Mouse (Mus musculus) testis, adult 2 months (tissue): ENCODE results near the gene Rab3a. TPM values are rescaled to one million over a fixed set of nuclear protein-coding genes. Genes with fewer than 3 reads are reported as not detected.

Experiments
- H3K27ac ChIP-seq: fragments of 200-500 bp; 2 replicates; pipeline ENCODE4 v1.5.1; 2012; ENCODE audit warnings: low read depth, low read length; ENCODE audit not compliant: control insufficient read depth, insufficient read depth
- H3K27me3 ChIP-seq: fragments of 200-500 bp; 2 replicates; pipeline ENCODE4 v1.6.1; 2012; ENCODE audit warnings: mild to moderate bottlenecking, low read length, moderate library complexity; ENCODE audit not compliant: control insufficient read depth, insufficient read depth
- H3K36me3 ChIP-seq: fragments of 200-500 bp; 2 replicates; pipeline ENCODE4 v1.6.1; 2012; ENCODE audit warnings: mild to moderate bottlenecking, low read length; ENCODE audit not compliant: control insufficient read depth, insufficient read depth
- H3K4me1 ChIP-seq: fragments of 200-500 bp; 2 replicates; pipeline ENCODE4 v1.6.1; 2012; ENCODE audit warnings: low read length; ENCODE audit not compliant: control insufficient read depth, insufficient read depth
- H3K4me3 ChIP-seq: fragments of 200-500 bp; 2 replicates; pipeline ENCODE4 v1.5.1; 2012; ENCODE audit warnings: low read depth, mild to moderate bottlenecking, low read length, moderate library complexity, mixed read lengths; ENCODE audit not compliant: control insufficient read depth
- CTCF ChIP-seq: fragments of 200-500 bp; IDR thresholded peaks from 2 replicates; pipeline ENCODE4 v1.5.1; 2012; ENCODE audit warnings: low read depth, mild to moderate bottlenecking, inconsistent platforms, low read length, moderate library complexity; ENCODE audit not compliant: control insufficient read depth, insufficient read depth, insufficient replicate concordance
- POLR2A ChIP-seq: fragments of 200-500 bp; IDR thresholded peaks from 2 replicates; pipeline ENCODE4 v1.6.1; 2012; ENCODE audit warnings: low read depth, mild to moderate bottlenecking, inconsistent platforms, low read length, moderate library complexity; ENCODE audit not compliant: control insufficient read depth
- polyA plus RNA-seq: library from polyadenylated mRNA; depleted of rRNA; stranded (reverse); fragments of >200 nt; gene quantifications from 2 replicates; pipeline ENCODE4 v1.2.3, GENCODE M21; 2012

Gene Rab3a
- polyA plus RNA-seq, 1 experiment = 8.2 TPM

- H3K27me3 ChIP-seq = no peaks in the 10 kb centered on the region
- H3K27ac ChIP-seq = no peak overlapping the region
- H3K4me3 ChIP-seq = no peak overlapping the region
- H3K36me3 ChIP-seq = no peaks in the 10 kb centered on the region
- H3K4me1 ChIP-seq = peaks cover 7% of the 10 kb centered on the region
- TF ChIP-seq POLR2A (no peak), CTCF (no peak)
Observed at GRCm38 (mm10) chr8:70725792-70726447, 28.6 kb upstream of the Rab3a start.

- Histone ChIP-seq H3K27me3 (no peaks in the 10 kb centered on the region), H3K36me3 (no peaks in the 10 kb centered on the region), H3K4me1 (peaks cover 7% of the 10 kb centered on the region), H3K4me3 (no peak overlapping the region), H3K27ac (no peak overlapping the region)
- TF ChIP-seq POLR2A (no peak), CTCF (no peak)
Observed at GRCm38 (mm10) chr8:70726721-70727120, 27.8 kb upstream of the Rab3a start.

GRCm38 (mm10) chr8:70729808-70730475 lies 24.5 kb upstream of the Rab3a start:
- Histone ChIP-seq H3K4me1 (peaks cover 7% of the 10 kb centered on the region), H3K4me3 (no peak overlapping the region), H3K36me3 (no peaks in the 10 kb centered on the region), H3K27ac (no peak overlapping the region), H3K27me3 (no peaks in the 10 kb centered on the region)
- TF ChIP-seq CTCF = no peak
- no peak for TF ChIP-seq POLR2A

- Histone ChIP-seq H3K4me3 (no peak overlapping the region), H3K27me3 (no peaks in the 10 kb centered on the region), H3K4me1 (peaks cover 7% of the 10 kb centered on the region), H3K36me3 (no peaks in the 10 kb centered on the region), H3K27ac (no peak overlapping the region)
- TF ChIP-seq POLR2A = no peak
- TF ChIP-seq CTCF = no peak
Observed at GRCm38 (mm10) chr8:70730956-70731355, 23.5 kb upstream of the Rab3a start.

- H3K27me3 ChIP-seq = no peaks in the 10 kb centered on the region
- no peak overlapping the region for H3K27ac ChIP-seq
Observed at GRCm38 (mm10) chr8:70737705-70738104, 16.8 kb upstream of the Rab3a start.

GRCm38 (mm10) chr8:70738211-70738610 lies 16.3 kb upstream of the Rab3a start:
- H3K4me1 ChIP-seq = no peaks in the 10 kb centered on the region; the same call in 1 of the 2 replicates
- H3K4me3 ChIP-seq = no peak overlapping the region
- TF ChIP-seq CTCF = no peak
- no peak for TF ChIP-seq POLR2A
- no peak overlapping the region for H3K27ac ChIP-seq
- no peaks in the 10 kb centered on the region for H3K36me3 ChIP-seq
- H3K27me3 ChIP-seq = no peaks in the 10 kb centered on the region

More at GRCm38 (mm10) chr8:70737705-70738104, 16.8 kb upstream of the Rab3a start:
- Histone ChIP-seq H3K4me3 (no peak overlapping the region), H3K36me3 (no peaks in the 10 kb centered on the region), H3K4me1 (no peaks in the 10 kb centered on the region; the same call in 1 of the 2 replicates)
- TF ChIP-seq CTCF = no peak
- TF ChIP-seq POLR2A = no peak

GRCm38 (mm10) chr8:70741661-70742060 lies 12.8 kb upstream of the Rab3a start:
- H3K27me3 ChIP-seq = no peaks in the 10 kb centered on the region; the same call in 1 of the 2 replicates

GRCm38 (mm10) chr8:70742176-70742575 lies 12.3 kb upstream of the Rab3a start:
- peaks cover 17% of the 10 kb centered on the region for H3K4me1 ChIP-seq
- H3K36me3 ChIP-seq = no peaks in the 10 kb centered on the region
- no peak overlapping the region for H3K4me3 ChIP-seq
- TF ChIP-seq CTCF = no peak
- no peak for TF ChIP-seq POLR2A
- no peak overlapping the region for H3K27ac ChIP-seq
- H3K27me3 ChIP-seq = no peaks in the 10 kb centered on the region; the same call in 1 of the 2 replicates

More at GRCm38 (mm10) chr8:70741661-70742060, 12.8 kb upstream of the Rab3a start:
- Histone ChIP-seq H3K4me3 (no peak overlapping the region), H3K4me1 (peaks cover 17% of the 10 kb centered on the region), H3K27ac (no peak overlapping the region), H3K36me3 (no peaks in the 10 kb centered on the region)
- no peak for TF ChIP-seq POLR2A
- TF ChIP-seq CTCF = no peak
